Comparison of ENCODE assay signal across 15 mouse cellular contexts in the genomic region with DNA sequence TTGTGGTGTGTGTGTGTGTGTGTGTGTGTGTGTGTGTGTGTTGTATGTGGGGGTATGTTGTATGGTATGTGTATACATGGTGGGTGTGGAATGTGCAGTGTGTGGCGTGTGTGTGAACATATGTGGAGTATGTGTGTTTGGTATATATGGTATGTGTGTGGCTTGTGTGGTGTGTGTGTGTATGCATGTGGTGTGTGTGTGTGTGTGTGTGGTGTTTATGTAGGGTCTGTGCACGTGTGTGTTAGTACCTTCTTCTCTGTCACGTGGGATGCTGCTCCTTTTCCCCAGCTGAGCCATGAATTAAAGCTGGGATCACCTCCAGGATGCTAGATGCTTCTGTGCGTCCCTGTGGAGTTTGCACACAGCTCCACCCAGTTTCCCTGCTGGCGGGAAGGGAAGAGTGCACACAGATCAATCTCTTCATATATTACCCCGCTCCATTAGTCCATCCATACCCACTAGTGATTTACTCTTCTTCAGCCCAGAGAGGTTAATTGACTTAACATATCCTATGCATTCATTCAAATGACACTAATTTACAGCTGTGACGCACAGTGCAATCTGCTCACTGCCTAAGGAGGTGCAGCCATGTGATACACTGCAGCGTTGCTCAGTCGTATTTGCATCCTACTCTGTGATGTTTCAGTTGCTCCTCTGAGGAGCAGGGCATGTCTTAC. TPM values are rescaled to one million over a fixed set of nuclear protein-coding genes. Genes with fewer than 3 reads are reported as not detected.
DNase-seq lines count a peak whose midpoint lies in the region; ATAC-seq and TF ChIP-seq lines count a peak whose summit lies in the region.
"Had no signal": no experiment of that assay in that cellular context is flagged by ENCODE, and none has a peak within 500 bp of the region (broad histone marks: within the 10 kb centered on the region; RNA-seq: fewer than 3 reads in every experiment).

No protein-coding gene starts in this region.

- no peak overlapping the region for H3K4me2 ChIP-seq in kidney, embryonic 14.5 days (replicated peaks; ENCODE audit: low read depth, low read length)
- no peak overlapping the region for H3K4me2 ChIP-seq in kidney, embryonic 15.5 days
- no peak overlapping the region for H3K4me2 ChIP-seq in forebrain, postnatal 0 days (ENCODE audit: low read depth)
- H3K4me2 ChIP-seq in midbrain, embryonic 16.5 days (ENCODE audit: low read length) = no peak overlapping the region
- H3K4me2 ChIP-seq: embryonic facial prominence, embryonic 15.5 days; liver, embryonic 11.5 days had no signal

- no peaks in the 10 kb centered on the region for H3K4me1 ChIP-seq in kidney, embryonic 14.5 days (ENCODE audit: control insufficient read depth, insufficient read depth, low read length)
- H3K4me1 ChIP-seq in kidney, embryonic 15.5 days = no peaks in the 10 kb centered on the region
- H3K4me1 ChIP-seq in forebrain, postnatal 0 days (ENCODE audit: insufficient read depth) = no peaks in the 10 kb centered on the region
- no peaks in the 10 kb centered on the region for H3K4me1 ChIP-seq in midbrain, embryonic 16.5 days (ENCODE audit: control insufficient read depth, insufficient read depth, low read length)
- H3K4me1 ChIP-seq: embryonic facial prominence, embryonic 15.5 days had no signal

- H3K36me3 ChIP-seq in kidney, embryonic 14.5 days (ENCODE audit: control insufficient read depth, insufficient read depth, low read length) = no peaks in the 10 kb centered on the region
- no peaks in the 10 kb centered on the region for H3K36me3 ChIP-seq in kidney, embryonic 15.5 days
- no peaks in the 10 kb centered on the region for H3K36me3 ChIP-seq in forebrain, postnatal 0 days (ENCODE audit: insufficient read depth)
- H3K36me3 ChIP-seq in midbrain, embryonic 16.5 days (ENCODE audit: control insufficient read depth, insufficient read depth, low read length) = no peaks in the 10 kb centered on the region
- H3K36me3 ChIP-seq: embryonic facial prominence, embryonic 15.5 days had no signal

- 0 out of 2 replicates have a peak, but pooled peaks have one; percentile 43 for ATAC-seq in kidney, embryonic 14.5 days (ENCODE audit: low FRiP score, low TSS enrichment)
- ATAC-seq in kidney, embryonic 15.5 days (replicated peaks; ENCODE audit: low FRiP score) = no peak
- ATAC-seq in forebrain, postnatal 0 days = peak; percentile 27; the same call in 1 of the 2 replicates
- peak; percentile 64 for ATAC-seq in midbrain, embryonic 16.5 days
- ATAC-seq: intestine, postnatal 0 days had no signal

- H3K4me3 ChIP-seq in kidney, embryonic 14.5 days (ENCODE audit: low read length) = no peak overlapping the region
- no peak overlapping the region for H3K4me3 ChIP-seq in kidney, embryonic 15.5 days (replicated peaks)
- H3K4me3 ChIP-seq in forebrain, postnatal 0 days (ENCODE audit: low read depth, low read length) = no peak overlapping the region
- H3K4me3 ChIP-seq in midbrain, embryonic 16.5 days (ENCODE audit: low read depth, low read length) = no peak overlapping the region
- H3K4me3 ChIP-seq: embryonic facial prominence, embryonic 15.5 days had no signal

- no peak for TF ChIP-seq POLR2A in brain, embryonic 14.5 days (IDR thresholded peaks at IDR 0.05; ENCODE audit: borderline replicate concordance, extremely low read depth, insufficient read depth, insufficient read length, poor library complexity, severe bottlenecking)

- peak; percentile 54 for DNase-seq in brain, embryonic 14.5 days (ENCODE audit: low read depth)
- DNase-seq in forebrain, postnatal 0 days = no peak
- no peak for DNase-seq in gastrocnemius, postnatal 10 days
- DNase-seq in lung, postnatal 14 days = no peak
- DNase-seq: cerebellum, adult 11 months; cerebellum, postnatal 36 days; gastrocnemius, postnatal 14 days; heart, postnatal 10 days; kidney, postnatal 36 days had no signal

- H3K9me3 ChIP-seq in kidney, embryonic 14.5 days (ENCODE audit: control insufficient read depth, low read length) = no peaks in the 10 kb centered on the region
- H3K9me3 ChIP-seq in kidney, embryonic 15.5 days (replicated peaks) = no peaks in the 10 kb centered on the region
- no peaks in the 10 kb centered on the region for H3K9me3 ChIP-seq in forebrain, postnatal 0 days (ENCODE audit: low read length)
- no peaks in the 10 kb centered on the region for H3K9me3 ChIP-seq in midbrain, embryonic 16.5 days (replicated peaks; ENCODE audit: control insufficient read depth, low read length, poor library complexity, severe bottlenecking)
- H3K9me3 ChIP-seq: embryonic facial prominence, embryonic 15.5 days had no signal

- no peak overlapping the region for H3K27ac ChIP-seq in kidney, embryonic 14.5 days (ENCODE audit: low read depth, low read length)
- H3K27ac ChIP-seq in kidney, embryonic 15.5 days = no peak overlapping the region
- H3K27ac ChIP-seq in forebrain, postnatal 0 days (ENCODE audit: low read depth, low read length) = no peak overlapping the region
- H3K27ac ChIP-seq in midbrain, embryonic 16.5 days (ENCODE audit: low read length) = no peak overlapping the region
- H3K27ac ChIP-seq: embryonic facial prominence, embryonic 15.5 days had no signal

- no peak overlapping the region for H3K9ac ChIP-seq in kidney, embryonic 14.5 days (ENCODE audit: low read depth, low read length)
- H3K9ac ChIP-seq in kidney, embryonic 15.5 days = no peak overlapping the region
- H3K9ac ChIP-seq in forebrain, postnatal 0 days = no peak overlapping the region
- H3K9ac ChIP-seq in midbrain, embryonic 16.5 days (ENCODE audit: low read depth, low read length) = no peak overlapping the region
- H3K9ac ChIP-seq: embryonic facial prominence, embryonic 15.5 days had no signal

- no peak for TF ChIP-seq CTCF in brain, embryonic 14.5 days (IDR thresholded peaks at IDR 0.05; ENCODE audit: borderline replicate concordance, extremely low read depth, insufficient read depth, insufficient read length)
- TF ChIP-seq CTCF in forebrain, postnatal 0 days (IDR thresholded peaks at IDR 0.05; ENCODE audit: low read depth) = no peak

- no peaks in the 10 kb centered on the region for H3K27me3 ChIP-seq in kidney, embryonic 14.5 days (ENCODE audit: control insufficient read depth, insufficient read depth, low read length)
- no peaks in the 10 kb centered on the region for H3K27me3 ChIP-seq in kidney, embryonic 15.5 days
- H3K27me3 ChIP-seq in forebrain, postnatal 0 days (ENCODE audit: insufficient read depth, low read length) = no peaks in the 10 kb centered on the region; the same call in 1 of the 2 replicates
- no peaks in the 10 kb centered on the region for H3K27me3 ChIP-seq in midbrain, embryonic 16.5 days (ENCODE audit: control insufficient read depth, insufficient read depth, low read depth, low read length)
- H3K27me3 ChIP-seq: embryonic facial prominence, embryonic 15.5 days had no signal

- WGBS in kidney, embryonic 14.5 days = 49% methylated on average over 9 of the region's 9 CpGs
- 57% methylated on average over 9 of the region's 9 CpGs for WGBS in kidney, embryonic 15.5 days
- WGBS in forebrain, postnatal 0 days = 62% methylated on average over 9 of the region's 9 CpGs
- 55% methylated on average over 9 of the region's 9 CpGs for WGBS in midbrain, embryonic 16.5 days

RNA-seq across cellular contexts. Expression of gene Btbd11, which starts 23.7 kb away (rescaled TPM):
- 14.3 and 23.6 TPM in 2 replicates for polyA plus RNA-seq in kidney, embryonic 14.5 days (2014; fragmentation: Nextera tagmentation; extraction: Ambion mirVana)
- polyA plus RNA-seq in kidney, embryonic 15.5 days (2015; fragmentation: Nextera tagmentation; extraction: Ambion mirVana) = 12.2 and 14.5 TPM in 2 replicates
- polyA plus RNA-seq in brain, embryonic 14.5 days (2012; rRNA removed) = 16.4 and 24.5 TPM in 2 replicates
- 17.6 and 22.5 TPM in 2 replicates for total RNA-seq in forebrain, postnatal 0 days (2014; rRNA removed)
- polyA plus RNA-seq in forebrain, postnatal 0 days (2015; fragmentation: Nextera tagmentation; extraction: Ambion mirVana) = 7.5 and 9.9 TPM in 2 replicates
- polyA plus RNA-seq in midbrain, embryonic 16.5 days (2015; fragmentation: Nextera tagmentation; extraction: Ambion mirVana) = 17.2 and 20.3 TPM in 2 replicates
- 1 to 10 TPM; 1.2 to 1.9 TPM for total RNA-seq in gastrocnemius, postnatal 10 days (2021)
